Mouse (Mus musculus): ENCODE data around the gene Dus1l. TPM values are rescaled to one million over a fixed set of nuclear protein-coding genes. Genes with fewer than 3 reads are reported as not detected.

The Dus1l gene
- polyA plus RNA-seq, 1 experiment from 2014 or later: 48.6 TPM

GRCm38 (mm10) chr11:120824787-120825288 is 28.6 kb upstream of the Dus1l start:
- H3K4me3 ChIP-seq: peak overlapping the region; percentile 64
- peak; percentile 4; the same call in 1 of the 2 replicates for ATAC-seq (ENCODE audit: low FRiP score, low read depth)
- WGBS: under 1% methylated on average over 21 of the region's 21 CpGs
- no peaks in the 10 kb centered on the region for H3K27me3 ChIP-seq
- H3K4me1 ChIP-seq (replicated peaks): peaks cover 45% of the 10 kb centered on the region
- H3K9me3 ChIP-seq: no peaks in the 10 kb centered on the region
- H3K4me2 ChIP-seq: peak overlapping the region; percentile 85
- H3K9ac ChIP-seq: peak overlapping the region; percentile 85
- peak overlapping the region; percentile 100 for H3K27ac ChIP-seq (replicated peaks)
- peaks cover 13% of the 10 kb centered on the region; the same call in 1 of the 2 replicates for H3K36me3 ChIP-seq

- Histone ChIP-seq H3K4me2 (peak within 1 kb of the TSS; percentile 85), H3K36me3 (peaks cover 20% of the 10 kb centered on the region), H3K27ac (replicated peaks) (peak within 1 kb of the TSS; percentile 100), H3K9ac (peak within 1 kb of the TSS; percentile 85), H3K27me3 (no peaks in the 10 kb centered on the region), H3K4me3 (peak within 1 kb of the TSS; percentile 64), H3K9me3 (no peaks in the 10 kb centered on the region), H3K4me1 (replicated peaks) (peaks cover 45% of the 10 kb centered on the region)
- under 1% methylated on average over 94 of the region's 109 CpGs for WGBS
- ATAC-seq (ENCODE audit: low FRiP score, low read depth): peak; percentile 94
Observed at GRCm38 (mm10) chr11:120823956-120824786, 28.0 kb upstream of the Dus1l start, which contains the start of gene Fasn. TSS of gene Fasn (minus strand) at chr11:120824547.

- H3K4me1 ChIP-seq (replicated peaks): peaks cover 45% of the 10 kb centered on the region
- peak; percentile 39 for ATAC-seq (ENCODE audit: low FRiP score, low read depth)
- WGBS: 0% methylated on average over 37 of the region's 40 CpGs
- peak overlapping the region; percentile 85 for H3K9ac ChIP-seq
- H3K27ac ChIP-seq (replicated peaks): peak overlapping the region; percentile 100
- no peaks in the 10 kb centered on the region for H3K27me3 ChIP-seq
- H3K9me3 ChIP-seq: no peaks in the 10 kb centered on the region
- peaks cover 26% of the 10 kb centered on the region for H3K36me3 ChIP-seq
- H3K4me2 ChIP-seq: peak overlapping the region; percentile 85
- peak overlapping the region; percentile 64 for H3K4me3 ChIP-seq
Observed at GRCm38 (mm10) chr11:120823551-120823947, 27.3 kb upstream of the Dus1l start.

DNA sequence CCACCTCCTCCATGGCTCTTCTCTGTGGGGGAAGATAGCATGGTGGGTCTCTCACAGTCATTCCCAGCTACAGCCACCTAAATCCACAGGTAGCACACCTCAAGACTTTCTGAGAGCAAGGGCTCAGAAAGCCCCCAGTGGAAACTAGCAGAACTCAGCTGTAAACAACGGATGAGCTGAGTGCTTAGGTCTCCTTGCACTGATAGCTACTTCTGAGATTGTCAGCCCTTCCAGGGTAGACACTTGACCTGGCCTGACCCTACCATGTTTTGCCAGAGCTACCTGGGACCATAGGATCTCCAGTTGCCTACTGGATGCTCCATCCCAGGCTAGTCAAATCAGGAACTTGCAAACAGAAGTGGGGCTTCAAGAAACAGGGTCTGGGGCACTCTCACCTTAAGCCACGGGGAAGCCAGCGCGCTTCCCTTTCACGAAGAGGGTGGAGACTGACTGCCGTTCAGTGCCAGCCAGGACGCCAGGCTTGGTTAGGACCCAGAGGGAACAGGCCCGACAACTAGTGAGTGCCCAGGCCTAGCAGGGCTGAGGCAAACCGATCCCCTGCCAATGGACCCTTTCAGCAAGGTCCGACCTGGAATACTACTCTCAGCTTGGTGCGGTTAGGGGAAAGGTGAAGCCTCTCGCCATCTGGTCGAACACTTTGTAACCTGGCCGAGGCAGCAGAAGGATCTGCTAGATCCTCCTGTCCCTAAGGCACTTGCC is 26.8 kb upstream of the Dus1l start:
- Histone ChIP-seq H3K9ac (peak overlapping the region; percentile 85), H3K4me2 (peak overlapping the region; percentile 85), H3K27ac (replicated peaks) (peak overlapping the region; percentile 100), H3K27me3 (no peaks in the 10 kb centered on the region), H3K36me3 (peaks cover 32% of the 10 kb centered on the region), H3K4me1 (replicated peaks) (peaks cover 45% of the 10 kb centered on the region), H3K9me3 (no peaks in the 10 kb centered on the region), H3K4me3 (peak overlapping the region; percentile 64)
- no peak for ATAC-seq (ENCODE audit: low FRiP score, low read depth)
- 1% methylated on average over 14 of the region's 14 CpGs for WGBS

DNA sequence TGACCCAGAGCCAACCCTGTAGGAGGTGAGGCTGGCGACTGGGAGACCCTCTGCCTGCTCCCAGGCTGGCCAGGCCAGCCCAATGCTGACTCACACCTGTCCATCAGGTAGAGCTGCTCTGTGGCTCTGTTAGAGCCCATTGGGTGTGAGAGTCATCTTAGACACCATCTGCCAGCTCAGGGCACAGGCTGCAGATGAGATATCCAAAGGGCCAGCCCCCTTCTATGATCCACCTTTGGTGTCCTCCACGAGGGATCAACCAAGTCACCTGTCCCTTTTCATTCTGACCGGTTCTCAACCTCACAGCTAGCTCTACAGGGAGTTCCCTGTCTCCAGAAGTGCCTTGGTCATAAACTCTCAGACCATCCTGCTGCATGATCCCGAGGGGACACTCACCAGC is 26.1 kb upstream of the Dus1l start:
- Histone ChIP-seq H3K27me3 (no peaks in the 10 kb centered on the region), H3K4me3 (peak overlapping the region; percentile 64), H3K27ac (replicated peaks) (no peak overlapping the region), H3K9me3 (no peaks in the 10 kb centered on the region), H3K36me3 (peaks cover 38% of the 10 kb centered on the region), H3K4me2 (peak overlapping the region; percentile 85), H3K4me1 (replicated peaks) (peaks cover 45% of the 10 kb centered on the region), H3K9ac (peak overlapping the region; percentile 85)
- WGBS: 64% methylated on average over 4 of the region's 4 CpGs
- ATAC-seq (ENCODE audit: low FRiP score, low read depth): no peak

- Histone ChIP-seq H3K4me3 (peak overlapping the region; percentile 64), H3K4me2 (peak overlapping the region; percentile 85), H3K4me1 (replicated peaks) (peaks cover 45% of the 10 kb centered on the region), H3K27me3 (no peaks in the 10 kb centered on the region), H3K36me3 (peaks cover 49% of the 10 kb centered on the region), H3K9me3 (no peaks in the 10 kb centered on the region), H3K9ac (peak overlapping the region; percentile 85), H3K27ac (replicated peaks) (no peak overlapping the region)
- WGBS: 77% methylated on average over 14 of the region's 14 CpGs
- no peak for ATAC-seq (ENCODE audit: low FRiP score, low read depth)
Observed at GRCm38 (mm10) chr11:120821076-120821922, 25.1 kb upstream of the Dus1l start.

GRCm38 (mm10) chr11:120820546-120820945 is 24.3 kb upstream of the Dus1l start:
- WGBS: 83% methylated on average over 14 of the region's 14 CpGs
- no peaks in the 10 kb centered on the region for H3K9me3 ChIP-seq
- H3K27ac ChIP-seq (replicated peaks): no peak overlapping the region
- H3K4me1 ChIP-seq (replicated peaks): peaks cover 38% of the 10 kb centered on the region
- H3K36me3 ChIP-seq: peaks cover 56% of the 10 kb centered on the region
- no peak overlapping the region for H3K9ac ChIP-seq
- H3K4me3 ChIP-seq: no peak overlapping the region
- no peak for ATAC-seq (ENCODE audit: low FRiP score, low read depth)
- H3K27me3 ChIP-seq: no peaks in the 10 kb centered on the region
- H3K4me2 ChIP-seq: peak overlapping the region; percentile 85; the same call in 1 of the 2 replicates

- H3K4me2 ChIP-seq: no peak overlapping the region
- no peaks in the 10 kb centered on the region for H3K27me3 ChIP-seq
- H3K27ac ChIP-seq (replicated peaks): no peak overlapping the region
- no peak overlapping the region for H3K9ac ChIP-seq
- no peaks in the 10 kb centered on the region for H3K9me3 ChIP-seq
- ATAC-seq (ENCODE audit: low FRiP score, low read depth): no peak
- H3K36me3 ChIP-seq: peaks cover 65% of the 10 kb centered on the region
- 97% methylated on average over 6 of the region's 6 CpGs for WGBS
- H3K4me1 ChIP-seq (replicated peaks): peaks cover 29% of the 10 kb centered on the region
- H3K4me3 ChIP-seq: no peak overlapping the region
Observed at GRCm38 (mm10) chr11:120819556-120819955, 23.4 kb upstream of the Dus1l start.

DNA sequence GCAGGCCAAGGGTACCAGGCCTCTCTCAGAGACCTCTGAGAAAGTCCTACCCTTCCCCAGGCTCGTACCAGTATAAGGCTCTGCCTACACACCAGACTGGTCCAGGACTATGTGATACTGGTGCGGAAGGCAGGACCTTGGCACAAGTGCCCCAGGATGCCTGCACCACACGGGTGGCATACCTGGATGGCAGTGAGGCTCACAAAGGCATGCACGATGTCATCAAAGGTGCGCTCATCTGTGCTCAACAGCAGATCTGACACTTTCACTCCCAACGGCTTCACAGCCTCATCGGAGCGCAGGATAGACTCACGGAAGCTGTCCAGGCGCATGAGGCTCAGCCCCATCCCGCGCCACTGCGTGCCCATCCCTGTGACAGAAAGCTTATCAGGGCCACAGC is 22.0 kb upstream of the Dus1l start:
- Histone ChIP-seq H3K4me3 (no peak overlapping the region), H3K9ac (no peak overlapping the region), H3K4me2 (no peak overlapping the region), H3K4me1 (replicated peaks) (peaks cover 29% of the 10 kb centered on the region), H3K27ac (replicated peaks) (no peak overlapping the region), H3K9me3 (no peaks in the 10 kb centered on the region), H3K27me3 (no peaks in the 10 kb centered on the region), H3K36me3 (peaks cover 78% of the 10 kb centered on the region)
- 95% methylated on average over 13 of the region's 13 CpGs for WGBS
- no peak for ATAC-seq (ENCODE audit: low FRiP score, low read depth)

- Histone ChIP-seq H3K9me3 (no peaks in the 10 kb centered on the region), H3K27me3 (no peaks in the 10 kb centered on the region), H3K36me3 (peaks cover 87% of the 10 kb centered on the region), H3K4me3 (no peak overlapping the region), H3K4me1 (replicated peaks) (peaks cover 21% of the 10 kb centered on the region), H3K4me2 (no peak overlapping the region), H3K9ac (no peak overlapping the region), H3K27ac (replicated peaks) (no peak overlapping the region)
- 91% methylated on average over 6 of the region's 6 CpGs for WGBS
- ATAC-seq (ENCODE audit: low FRiP score, low read depth): no peak
Observed at GRCm38 (mm10) chr11:120817358-120817757, 21.2 kb upstream of the Dus1l start.

GRCm38 (mm10) chr11:120812068-120812467 is 15.9 kb upstream of the Dus1l start:
- no peaks in the 10 kb centered on the region for H3K9me3 ChIP-seq
- H3K4me1 ChIP-seq (replicated peaks): no peaks in the 10 kb centered on the region
- H3K9ac ChIP-seq: no peak overlapping the region
- no peaks in the 10 kb centered on the region for H3K27me3 ChIP-seq
- H3K27ac ChIP-seq (replicated peaks): no peak overlapping the region
- no peak for ATAC-seq (ENCODE audit: low FRiP score, low read depth)
- no peak overlapping the region for H3K4me3 ChIP-seq
- no peak overlapping the region for H3K4me2 ChIP-seq
- peaks cover 99% of the 10 kb centered on the region for H3K36me3 ChIP-seq
- 96% methylated on average over 16 of the region's 16 CpGs for WGBS
